Mouse (Mus musculus): ENCODE measurements around the gene Cel.

DNA sequence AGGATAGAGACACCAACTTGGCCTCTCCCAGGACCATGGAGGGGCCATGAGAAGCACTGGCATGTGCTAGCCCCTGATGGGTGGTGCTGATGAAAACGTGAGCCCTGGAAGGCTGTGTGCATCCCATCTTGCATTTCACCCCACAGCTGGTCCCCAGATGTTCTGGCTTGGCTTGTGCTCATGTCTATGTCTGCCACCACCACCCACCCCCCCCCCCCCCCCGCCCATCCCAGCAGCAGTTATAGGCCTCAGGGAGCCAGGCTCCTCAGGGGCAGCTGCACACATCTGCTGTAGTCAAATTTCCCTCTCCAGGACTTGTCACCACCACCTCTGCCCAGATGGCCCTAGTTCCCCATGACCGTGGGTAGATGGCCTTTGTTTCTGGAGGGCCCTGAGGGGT lies 6.7 kb upstream of the Cel start:
- no peak for TF ChIP-seq RCOR1 (conservative IDR thresholded peaks at IDR 0.05; ENCODE audit: low read depth, low read length)
- TF ChIP-seq MAX (IDR thresholded peaks at IDR 0.05; ENCODE audit: low read length), result no peak
- TF ChIP-seq USF1 (IDR thresholded peaks at IDR 0.05; ENCODE audit: low read depth, low read length), result no peak
- no peak for TF ChIP-seq CHD2 (IDR thresholded peaks at IDR 0.05; ENCODE audit: low read length)
- TF ChIP-seq POLR2A (IDR thresholded peaks at IDR 0.05; ENCODE audit: low read depth, low read length), result no peak

Measured in CH12.LX (cell line).